Mouse (Mus musculus): Measurements from ENCODE around the gene Elf2.

DNA sequence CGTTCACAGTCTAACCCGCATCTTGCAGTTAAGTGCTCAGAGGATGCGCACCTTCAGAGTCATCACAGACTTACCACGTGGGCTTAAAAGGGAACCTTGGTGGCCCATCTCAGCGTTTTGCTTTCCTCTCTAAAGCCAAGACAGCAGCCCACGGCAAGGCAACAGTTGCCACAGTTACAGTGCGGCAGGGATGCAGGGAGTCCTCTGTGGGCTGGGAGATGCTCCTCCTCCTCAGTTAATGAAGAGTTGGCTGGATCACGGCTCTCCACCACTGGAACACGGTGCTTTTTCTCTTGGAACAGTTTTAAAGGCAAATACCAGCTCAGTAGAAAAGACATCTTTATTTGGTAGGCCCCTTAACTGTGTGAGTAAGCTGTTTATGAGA lies 111.7 kb downstream of the Elf2 start:
- TF ChIP-seq CTCF (IDR thresholded peaks at IDR 0.05; ENCODE audit: extremely low read depth, insufficient read length, insufficient replicate concordance, low read depth, low read length) (no peak), POLR2A (IDR thresholded peaks at IDR 0.05; ENCODE audit: low read depth, low read length) (no peak)
